Mouse (Mus musculus): ENCODE measurements around the gene N4bp2l2. TPM values are rescaled to one million over a fixed set of nuclear protein-coding genes. Genes with fewer than 3 reads are reported as not detected.

Gene N4bp2l2
- polyA plus RNA-seq, 1 experiment from 2014 or later = 49.9 TPM

Other genes with a start within 250 kb of the N4bp2l2 start
- not detected in 2 replicates for gene Zar1l, start 148.0 kb downstream of the N4bp2l2 start, polyA plus RNA-seq (2014; fragmentation: Nextera tagmentation; extraction: Ambion mirVana)
- gene Brca2, start 143.6 kb downstream of the N4bp2l2 start, polyA plus RNA-seq (2014; fragmentation: Nextera tagmentation; extraction: Ambion mirVana) = 20.9 and 21.6 TPM in 2 replicates
- 3.0 and 3.2 TPM in 2 replicates for gene N4bp2l1, start 69.0 kb downstream of the N4bp2l2 start, polyA plus RNA-seq (2014; fragmentation: Nextera tagmentation; extraction: Ambion mirVana)
- 27.2 and 28.5 TPM in 2 replicates for gene Pds5b, start 7.6 kb upstream of the N4bp2l2 start, polyA plus RNA-seq (2014; fragmentation: Nextera tagmentation; extraction: Ambion mirVana)